Mouse (Mus musculus) sigmoid colon, adult 10 weeks (tissue): Measurements from ENCODE around the gene Dhdh. TPM values are rescaled to one million over a fixed set of nuclear protein-coding genes. Genes with fewer than 3 reads are reported as not detected.

Source experiments
- polyA plus RNA-seq: library from polyadenylated mRNA; stranded (reverse); fragments of 350-450 nt; fragmentation: Illumina TruSeq; extraction: RNeasy Lipid Tissue Mini Kit (QIAGEN cat#74804); gene quantifications from one replicate; pipeline ENCODE4 v1.2.3, GENCODE M21; 2014; ENCODE audit warnings: low read depth, low replicate concordance

Gene Dhdh
- 3.8 TPM for polyA plus RNA-seq

DNA sequence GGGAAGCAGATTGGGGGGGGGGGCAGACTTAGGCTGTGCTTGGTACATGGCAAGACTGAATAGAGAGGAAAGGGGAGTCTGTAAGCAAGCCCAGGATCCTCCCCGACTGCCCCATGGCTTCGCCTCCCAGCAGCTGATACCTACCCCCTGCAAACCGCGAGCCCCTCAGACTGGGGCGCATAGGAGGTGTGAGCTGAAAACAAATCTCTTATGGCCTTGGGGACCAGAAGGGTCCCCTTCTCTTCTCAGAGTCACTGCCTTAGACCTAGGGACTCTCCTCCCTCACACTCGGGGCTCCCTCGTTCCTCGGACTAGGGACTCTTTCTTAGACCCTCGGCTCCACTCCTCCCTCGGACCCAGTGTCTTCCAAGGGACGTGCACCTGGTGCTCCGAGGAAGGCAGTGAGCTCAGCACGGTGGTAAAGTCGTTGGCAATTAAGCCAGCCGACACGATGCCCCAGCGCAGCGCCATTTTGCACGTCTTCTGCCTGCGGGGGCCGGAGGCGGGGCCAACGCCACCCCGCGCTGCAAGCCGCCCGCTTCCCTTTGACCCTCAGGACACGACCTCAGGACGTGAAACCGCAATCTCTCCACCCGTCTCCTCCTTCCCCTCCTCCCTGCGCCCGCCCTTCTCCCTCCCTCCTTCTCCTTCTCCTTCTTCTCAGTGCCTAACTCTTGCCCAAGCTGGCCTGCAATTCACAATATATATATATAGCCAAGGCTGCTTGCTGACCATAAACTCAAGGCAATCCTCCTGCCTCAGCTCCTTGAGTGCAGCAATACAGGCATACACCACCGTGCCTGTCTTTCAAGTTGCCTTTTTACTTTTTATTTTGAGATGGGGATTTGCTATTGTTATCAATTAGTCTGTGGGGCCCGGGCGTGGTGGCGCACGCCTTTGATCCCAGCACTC, at the start of gene Dhdh:
Dhdh (minus strand) TSS at position 513 of the 912 bp plus-strand sequence.

DNA sequence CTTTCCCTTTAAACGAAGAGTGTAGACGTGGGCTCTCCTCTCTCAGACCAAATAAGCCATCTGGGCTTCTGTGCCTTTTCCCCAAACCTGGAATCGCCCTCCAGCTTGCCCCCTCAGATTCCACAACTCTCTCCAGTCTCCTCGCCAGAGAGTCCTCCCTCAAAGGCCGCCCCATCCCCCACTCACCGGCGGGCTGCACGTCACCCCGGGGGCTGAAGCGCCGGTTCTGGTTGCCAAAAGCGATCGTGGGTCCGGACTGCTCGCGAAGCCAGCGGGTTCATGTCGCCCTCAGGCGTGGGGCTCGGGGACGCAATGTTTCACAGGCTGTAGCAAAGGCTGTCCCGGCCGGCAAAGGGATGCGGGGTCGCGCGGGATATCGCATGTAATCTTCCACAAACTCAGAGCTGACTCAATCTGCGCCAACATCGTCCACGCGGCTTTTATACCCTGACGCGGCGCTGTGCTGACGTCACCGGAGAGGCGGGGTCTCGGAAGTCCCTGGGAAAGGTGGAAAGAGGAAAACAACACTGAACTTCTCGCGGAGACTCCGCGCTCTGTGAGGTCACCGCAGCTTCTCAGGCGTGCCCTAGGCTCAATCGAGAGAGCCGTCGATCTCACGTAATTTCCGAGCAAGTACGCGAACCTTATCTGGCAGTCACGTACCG, 37.3 kb upstream of the Dhdh start, which contains the start of the genes Ppp1r15a and Plekha4:
Ppp1r15a (minus strand) TSS at position 460 of the 665 bp plus-strand sequence.
Plekha4 (plus strand) TSS at position 522 of the 665 bp plus-strand sequence.

DNA sequence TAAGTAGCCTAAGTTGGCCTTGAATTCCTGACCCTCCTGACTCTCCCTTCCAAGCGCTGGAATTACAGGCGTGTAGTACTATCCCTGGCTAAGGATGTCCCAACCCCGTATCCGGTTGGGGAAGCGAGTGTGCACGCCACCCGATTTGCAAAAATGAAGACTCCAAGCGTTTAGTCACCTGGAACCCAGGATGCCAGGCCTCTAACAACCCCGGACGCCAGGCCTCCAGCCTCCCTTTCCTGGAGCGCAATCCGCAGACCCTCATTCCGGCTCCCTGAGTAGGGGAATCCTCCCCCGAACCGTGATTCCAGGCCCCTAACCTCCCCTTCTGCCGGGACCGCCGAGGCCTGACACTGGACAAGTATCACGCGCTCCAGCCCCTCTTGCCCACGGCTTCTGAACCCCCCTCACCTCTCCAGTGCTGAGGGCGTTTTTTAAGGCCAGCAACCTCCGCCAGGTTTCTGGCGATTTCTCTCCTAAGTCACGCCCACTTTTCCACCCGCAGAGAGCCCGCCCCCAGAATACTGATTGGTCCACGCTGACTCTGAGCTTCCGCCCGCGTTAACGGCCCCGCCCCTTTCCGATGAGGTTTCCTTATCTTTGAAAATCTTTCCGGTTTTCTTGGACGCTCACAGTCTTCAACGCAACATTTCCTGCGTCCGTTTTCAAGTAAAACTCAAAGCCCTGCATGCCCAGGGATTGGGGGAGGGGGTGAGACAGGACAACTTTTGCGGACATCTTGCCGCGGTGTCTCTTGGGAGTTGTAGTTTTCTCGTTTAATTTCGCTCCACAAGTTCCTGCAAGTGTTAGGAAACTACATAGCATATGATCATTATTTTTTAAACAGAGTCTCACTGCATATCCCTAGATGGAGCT, 21.5 kb upstream of the Dhdh start, which contains the start of gene Nucb1:
Nucb1 (minus strand) TSS at position 495 of the 876 bp plus-strand sequence.

DNA sequence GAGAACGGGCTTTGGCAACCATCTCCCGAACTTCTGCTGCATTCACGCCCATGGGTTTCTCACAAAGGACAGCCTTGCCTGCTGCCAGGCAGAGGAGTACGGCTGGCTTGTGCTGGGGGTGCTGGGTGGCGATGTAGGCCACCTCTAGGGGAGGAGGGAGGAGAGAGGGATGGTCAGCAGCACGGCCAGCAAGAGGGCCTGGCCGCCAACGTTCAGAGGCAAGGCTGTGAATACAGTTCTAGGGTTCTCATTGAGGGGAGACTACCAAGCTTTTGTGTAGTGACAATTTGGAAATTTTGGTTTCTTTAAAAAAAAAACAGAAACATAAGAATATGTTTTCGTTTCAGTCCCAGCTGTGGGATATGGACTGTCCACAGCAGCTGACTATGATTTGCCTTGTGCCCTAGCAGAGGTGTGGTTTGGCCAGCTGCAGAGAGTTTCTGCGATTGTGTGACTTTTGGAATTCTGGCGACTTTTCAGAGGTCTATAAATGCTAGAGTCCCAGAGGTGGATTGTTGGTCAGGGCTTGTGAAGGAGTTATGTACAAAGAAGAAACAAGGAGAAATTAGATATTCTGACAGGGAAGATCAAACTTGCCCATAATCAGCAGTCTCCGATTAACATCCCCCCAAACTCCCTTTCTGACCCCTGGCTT, 1.7 kb downstream of the Dhdh start, which contains the start of gene Gm45808:
Gm45808 (minus strand) TSS at position 51 of the 655 bp plus-strand sequence.

DNA sequence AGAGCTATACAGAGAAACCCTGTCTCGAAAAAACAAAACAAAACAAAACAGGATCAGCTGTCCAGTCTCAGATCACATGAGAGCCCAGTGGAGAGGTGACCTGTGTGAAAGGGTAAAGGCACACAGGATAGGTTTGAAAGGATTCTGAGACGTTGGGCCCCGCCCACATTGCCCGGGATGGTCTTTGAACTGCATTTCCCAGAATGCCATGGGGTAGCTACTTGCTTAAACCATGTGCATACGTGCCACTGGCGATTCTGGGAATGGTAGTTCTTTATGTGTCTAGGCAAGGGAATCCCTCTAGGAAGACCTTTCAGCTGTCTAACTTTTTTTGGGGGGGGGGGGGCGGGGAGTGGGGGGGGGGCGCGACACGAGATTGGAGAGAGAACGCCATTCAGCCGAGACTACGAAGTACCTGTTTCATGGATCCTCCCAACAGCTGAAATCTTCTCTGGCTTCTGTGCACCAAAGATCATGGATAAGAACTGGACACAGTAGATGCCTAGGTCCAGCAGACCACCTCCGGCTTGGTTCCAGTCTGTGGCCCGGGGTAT, 7.2 kb downstream of the Dhdh start, which contains the start of gene Tulp2:
Tulp2 (plus strand) TSS at position 504 of the 554 bp plus-strand sequence.

DNA sequence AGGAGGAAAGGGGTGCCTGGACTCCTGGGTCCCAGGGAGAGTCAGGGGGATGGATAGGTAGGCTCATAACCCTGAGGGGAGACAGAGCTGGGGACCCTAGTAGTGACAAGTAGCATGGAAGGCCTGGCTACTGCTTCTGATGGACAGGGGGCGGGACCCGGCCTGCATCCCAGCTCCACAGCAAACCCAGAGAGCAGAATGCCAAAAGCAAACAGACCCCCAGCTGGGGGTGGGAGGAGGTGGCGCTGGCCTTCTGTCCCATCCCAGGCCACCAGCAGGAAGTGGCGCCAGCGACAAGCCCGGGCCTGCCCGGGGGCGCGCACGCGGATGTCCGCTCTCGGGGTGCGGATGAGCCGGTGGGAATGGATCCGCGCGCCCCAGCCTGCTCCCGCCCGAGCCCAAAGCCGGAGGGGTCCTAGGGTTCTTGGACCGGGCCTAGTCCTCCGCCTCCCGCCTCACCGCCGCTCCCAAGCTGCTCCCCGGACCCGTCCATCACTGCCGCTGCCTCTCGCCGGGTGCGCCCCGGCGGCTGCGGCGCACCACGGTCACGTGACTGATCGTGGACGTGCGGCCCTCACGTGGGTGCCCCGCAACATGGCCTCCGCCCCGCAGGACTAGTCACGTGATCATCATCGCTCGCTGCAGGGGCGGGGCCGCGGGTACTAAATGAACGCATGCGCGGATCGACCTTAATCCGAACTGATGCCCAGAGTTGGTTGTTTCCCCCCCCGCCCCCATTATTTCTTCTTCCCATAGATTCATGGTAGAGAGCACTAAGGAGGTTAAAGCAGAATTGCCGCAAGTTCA, 22.1 kb downstream of the Dhdh start, which contains the start of gene Bax:
Bax (minus strand) TSS at position 616 of the 807 bp plus-strand sequence.

DNA sequence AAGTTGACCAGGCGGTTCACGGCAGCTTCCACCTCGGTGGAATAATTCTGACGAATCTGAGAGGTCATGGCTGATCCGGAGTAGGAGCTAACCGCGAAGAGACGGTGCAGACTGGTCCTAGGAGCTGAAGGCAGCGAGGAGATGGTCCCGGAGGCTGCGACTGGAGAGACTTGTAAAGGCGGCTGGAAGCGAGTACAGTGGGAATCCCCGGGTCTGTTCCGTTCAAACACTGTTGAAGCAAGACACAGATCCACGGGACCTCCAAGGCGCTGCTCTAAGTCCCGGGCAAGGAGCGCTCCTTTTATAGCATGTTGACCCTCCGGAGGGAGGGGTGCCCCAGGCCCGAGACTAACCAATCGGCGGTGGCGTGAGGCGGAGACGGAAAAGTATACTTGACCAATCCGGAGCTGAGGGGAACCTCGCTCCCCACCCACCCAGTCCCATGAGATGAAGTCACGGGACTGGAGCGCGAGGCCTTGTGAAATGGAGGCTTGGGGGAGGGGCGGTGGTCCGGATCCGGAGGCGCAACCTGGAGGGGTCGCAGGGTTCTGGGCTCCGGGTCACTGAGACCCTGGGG, 29.0 kb downstream of the Dhdh start, which contains the start of gene Ftl1:
Ftl1 (minus strand) TSS at position 321 of the 577 bp plus-strand sequence.

DNA sequence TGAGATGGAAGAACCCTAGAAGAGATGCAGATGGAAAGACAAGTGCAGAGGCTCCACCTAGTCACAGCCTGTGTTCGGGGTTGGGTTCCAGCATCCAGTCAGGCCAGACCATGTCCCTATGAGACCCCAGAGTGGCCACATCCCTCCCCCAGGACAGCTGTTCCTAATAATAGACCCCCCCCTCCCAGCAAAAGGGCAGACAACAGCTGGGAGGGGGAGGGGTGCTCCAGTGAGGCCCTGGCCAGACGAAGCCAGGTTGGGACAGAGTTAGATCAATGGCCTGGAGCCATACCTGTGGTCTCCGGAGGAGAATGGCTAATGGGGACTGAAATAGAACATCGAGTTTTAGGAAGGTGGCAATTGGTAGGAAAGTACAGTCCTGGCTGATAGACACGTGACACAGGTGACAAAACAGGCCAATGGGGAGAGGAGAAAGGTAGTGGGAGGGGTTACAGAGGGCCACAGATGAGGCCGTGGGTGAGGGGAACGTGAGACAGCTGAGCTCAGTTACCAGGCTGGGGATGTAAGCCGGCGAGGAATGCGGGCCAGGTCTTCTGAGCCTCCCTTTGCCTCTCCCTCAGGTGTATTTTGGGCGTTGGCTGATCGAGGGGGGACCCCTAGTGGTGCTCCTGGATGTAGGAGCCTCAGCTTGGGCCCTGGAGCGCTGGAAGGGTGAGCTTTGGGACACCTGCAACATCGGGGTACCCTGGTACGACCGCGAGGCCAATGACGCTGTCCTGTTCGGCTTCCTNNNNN, 50.9 kb downstream of the Dhdh start, which contains the start of gene Ruvbl2:
Ruvbl2 (minus strand) TSS at position 576 of the 756 bp plus-strand sequence.

DNA sequence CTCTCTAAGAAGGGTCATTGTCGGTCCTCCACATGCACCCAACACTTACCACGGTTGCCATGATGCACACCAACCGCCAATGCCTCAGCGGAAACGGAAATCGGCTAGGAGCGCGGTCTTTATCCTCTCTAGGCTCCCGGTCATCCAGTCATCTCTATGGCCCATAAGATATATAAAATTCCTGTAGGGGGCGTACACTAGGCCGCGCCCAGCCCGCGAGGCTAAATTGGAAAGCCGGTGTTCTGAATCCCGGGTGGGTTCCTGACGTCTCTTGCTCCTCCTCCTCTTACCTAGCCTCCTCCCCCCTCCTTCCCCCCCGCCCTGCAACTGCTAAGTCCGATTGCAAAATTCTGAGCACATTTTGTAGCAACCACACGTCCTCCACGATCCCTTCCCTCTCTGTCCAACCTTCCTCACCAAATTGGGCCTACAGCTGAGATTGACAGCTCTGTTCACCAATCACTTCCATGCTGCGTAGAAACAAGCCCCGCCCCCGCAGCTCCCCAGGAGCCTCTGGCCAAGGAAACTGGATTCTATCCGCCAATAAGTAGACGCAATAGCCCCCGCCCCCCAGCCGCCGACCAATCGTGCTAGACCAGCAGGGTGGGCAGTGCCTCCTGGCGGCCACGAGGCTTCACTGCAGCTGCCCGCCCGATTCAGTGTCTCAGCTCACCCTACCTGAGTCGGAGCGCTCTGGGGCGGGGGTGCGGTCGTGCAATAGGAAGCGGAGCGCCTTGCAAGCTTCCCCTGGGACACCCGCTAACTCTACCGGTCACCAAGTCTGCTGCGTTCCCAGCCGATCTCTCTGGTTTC, 54.2 kb downstream of the Dhdh start, which contains the start of gene Gys1:
Gys1 (plus strand) TSS at position 642 of the 813 bp plus-strand sequence.

Other genes starting within 250 kb of the Dhdh start
- 3.6 TPM for gene Cd37, start 249.7 kb downstream of the Dhdh start, polyA plus RNA-seq
- not detected for gene Slc6a16, start 247.7 kb downstream of the Dhdh start, polyA plus RNA-seq
- not detected for gene Slc6a21, start 211.3 kb downstream of the Dhdh start, polyA plus RNA-seq
- 8.2 TPM for gene Trpm4, start 155.0 kb downstream of the Dhdh start, polyA plus RNA-seq
- gene Hrc, start 153.5 kb downstream of the Dhdh start, polyA plus RNA-seq, result 0.28 TPM
- 0.41 TPM for gene Ppfia3, start 121.8 kb downstream of the Dhdh start, polyA plus RNA-seq
- gene Lin7b, start 118.2 kb downstream of the Dhdh start, polyA plus RNA-seq, result not detected
- 119 TPM for gene Snrnp70, start 93.1 kb downstream of the Dhdh start, polyA plus RNA-seq
- gene Kcna7, start 83.2 kb downstream of the Dhdh start, polyA plus RNA-seq, result not detected
- not detected for gene Ntf5, start 75.1 kb downstream of the Dhdh start, polyA plus RNA-seq
- not detected for gene Lhb, start 68.0 kb downstream of the Dhdh start, polyA plus RNA-seq
- gene Gys1, start 54.0 kb downstream of the Dhdh start, polyA plus RNA-seq, result 2.6 TPM
- 0.63 TPM for gene Ruvbl2, start 50.7 kb downstream of the Dhdh start, polyA plus RNA-seq
- 3.0 TPM for gene Ftl1, start 28.9 kb downstream of the Dhdh start, polyA plus RNA-seq
- 1.4 TPM for gene Bax, start 21.9 kb downstream of the Dhdh start, polyA plus RNA-seq
- gene Tulp2, start 6.9 kb downstream of the Dhdh start, polyA plus RNA-seq, result not detected
- not detected for gene Gm45808, start 2.0 kb downstream of the Dhdh start, polyA plus RNA-seq
- gene Nucb1, start 21.6 kb upstream of the Dhdh start, polyA plus RNA-seq, result 82.6 TPM
- 1.0 TPM for gene Ppp1r15a, start 37.5 kb upstream of the Dhdh start, polyA plus RNA-seq
- 0.25 TPM for gene Plekha4, start 37.5 kb upstream of the Dhdh start, polyA plus RNA-seq
- gene Hsd17b14, start 66.1 kb upstream of the Dhdh start, polyA plus RNA-seq, result not detected
- gene Bcat2, start 81.3 kb upstream of the Dhdh start, polyA plus RNA-seq, result 2.6 TPM
- not detected for gene Fgf21, start 126.7 kb upstream of the Dhdh start, polyA plus RNA-seq
- 0.38 TPM for gene Fut1, start 128.5 kb upstream of the Dhdh start, polyA plus RNA-seq
- gene Izumo1, start 133.0 kb upstream of the Dhdh start, polyA plus RNA-seq, result not detected
- not detected for gene Rasip1, start 138.7 kb upstream of the Dhdh start, polyA plus RNA-seq
- gene Mamstr, start 151.2 kb upstream of the Dhdh start, polyA plus RNA-seq, result 0.19 TPM
- gene Fut2, start 177.6 kb upstream of the Dhdh start, polyA plus RNA-seq, result 61.8 TPM
- not detected for gene Ntn5, start 195.2 kb upstream of the Dhdh start, polyA plus RNA-seq
- gene Sec1, start 205.6 kb upstream of the Dhdh start, polyA plus RNA-seq, result not detected
- not detected for gene Car11, start 211.0 kb upstream of the Dhdh start, polyA plus RNA-seq
- gene Dbp, start 216.3 kb upstream of the Dhdh start, polyA plus RNA-seq, result 2.9 TPM
- gene Rpl18, start 226.7 kb upstream of the Dhdh start, polyA plus RNA-seq, result 2.1 TPM
- gene Sphk2, start 229.2 kb upstream of the Dhdh start, polyA plus RNA-seq, result 0.66 TPM
- gene Fam83e, start 232.4 kb upstream of the Dhdh start, polyA plus RNA-seq, result 55.9 TPM
- not detected for gene Spaca4, start 237.0 kb upstream of the Dhdh start, polyA plus RNA-seq